Mouse (Mus musculus) intestine, embryonic 15.5 days (tissue): Measurements from ENCODE around the gene Spsb2. TPM values are rescaled to one million over a fixed set of nuclear protein-coding genes. Genes with fewer than 3 reads are reported as not detected.
A peak's percentile ranks its signal among the peaks of the same experiment; 100 is the strongest.
"Not testable (repeated sequence)": the region's sequence is repeated elsewhere in the genome, so short reads cannot be mapped to it uniquely, and the experiment has no call there.

Experiments
- ATAC-seq: fragments of 200-750 bp; cut with Nextera tagmentation; 2 replicates; pipeline ENCODE4 v1.8.0; 2017; ENCODE audit warnings: moderate TSS enrichment, moderate library complexity
- H3K27ac ChIP-seq: fragments of 300-500 bp; sonication (generic); 2 replicates; pipeline ENCODE4 v1.5.1; 2015; ENCODE audit warnings: mild to moderate bottlenecking, inconsistent platforms
- H3K27me3 ChIP-seq: fragments of 300-500 bp; sonication (generic); replicated peaks from 2 replicates; pipeline ENCODE4 v1.6.1; 2015; ENCODE audit warnings: inconsistent platforms
- H3K36me3 ChIP-seq: fragments of 300-500 bp; sonication (generic); 2 replicates; pipeline ENCODE4 v1.6.1; 2015; ENCODE audit warnings: inconsistent platforms
- H3K4me1 ChIP-seq: fragments of 300-500 bp; sonication (generic); replicated peaks from 2 replicates; pipeline ENCODE4 v1.6.1; 2015; ENCODE audit warnings: inconsistent platforms
- H3K4me2 ChIP-seq: fragments of 300-500 bp; sonication (generic); replicated peaks from 2 replicates; pipeline ENCODE4 v1.6.1; 2015; ENCODE audit warnings: mild to moderate bottlenecking, inconsistent platforms
- H3K4me3 ChIP-seq: fragments of 300-500 bp; sonication (generic); replicated peaks from 2 replicates; pipeline ENCODE4 v1.5.1; 2015; ENCODE audit warnings: inconsistent platforms
- H3K9ac ChIP-seq: fragments of 300-500 bp; sonication (generic); 2 replicates; pipeline ENCODE4 v1.6.1; 2015; ENCODE audit warnings: inconsistent platforms
- H3K9me3 ChIP-seq: fragments of 300-500 bp; sonication (generic); 2 replicates; pipeline ENCODE4 v1.6.1; 2016; ENCODE audit warnings: inconsistent platforms
- WGBS: fragments of 180-500 bp; shearing (Covaris S2); methylation state at CpG from one replicate; pipeline ENCODE4 v1.1.7; 2015; 5-methylcytosine and 5-hydroxymethylcytosine counted together
- polyA plus RNA-seq: library from polyadenylated mRNA; unstranded; fragments of >200 nt; fragmentation: Nextera tagmentation; extraction: Ambion mirVana; gene quantifications from 2 replicates; pipeline ENCODE4 v1.2.1, GENCODE M21; 2015

Gene Spsb2
- polyA plus RNA-seq, 1 experiment from 2014 or later = 16.1 TPM

- Histone ChIP-seq H3K4me3 (peak overlapping the region; percentile 33), H3K36me3 (no peaks in the 10 kb centered on the region), H3K27me3 (peaks cover 9% of the 10 kb centered on the region), H3K9me3 (no peaks in the 10 kb centered on the region), H3K4me2 (peak overlapping the region; percentile 76), H3K4me1 (peaks cover 9% of the 10 kb centered on the region), H3K9ac (peak overlapping the region; percentile 28), H3K27ac (no peak overlapping the region)
- ATAC-seq = no peak
- WGBS = 6% methylated on average over 10 of the region's 10 CpGs
These were observed 28.5 kb upstream of the Spsb2 start for GRCm38 (mm10) chr6:124779984-124780416.

- 83% methylated on average over 7 of the region's 7 CpGs for WGBS
- no peak for ATAC-seq
- no peaks in the 10 kb centered on the region for H3K9me3 ChIP-seq
- peaks cover 9% of the 10 kb centered on the region for H3K27me3 ChIP-seq
- peaks cover 9% of the 10 kb centered on the region for H3K4me1 ChIP-seq
- no peak overlapping the region for H3K4me2 ChIP-seq
- no peaks in the 10 kb centered on the region for H3K36me3 ChIP-seq
- H3K9ac ChIP-seq = no peak overlapping the region
- H3K4me3 ChIP-seq = no peak overlapping the region
- H3K27ac ChIP-seq = no peak overlapping the region
These were observed 27.5 kb upstream of the Spsb2 start for GRCm38 (mm10) chr6:124780917-124781316.

GRCm38 (mm10) chr6:124782436-124782835, 26.0 kb upstream of the Spsb2 start:
- Histone ChIP-seq H3K9me3 (no peaks in the 10 kb centered on the region), H3K36me3 (no peaks in the 10 kb centered on the region), H3K4me2 (peak overlapping the region; percentile 48), H3K4me3 (peak overlapping the region; percentile 17; the same call in 1 of the 2 replicates), H3K9ac (0 out of 2 replicates have a peak overlapping the region, but pooled peaks have one; percentile 23), H3K27ac (no peak overlapping the region), H3K27me3 (peaks cover 9% of the 10 kb centered on the region), H3K4me1 (peaks cover 9% of the 10 kb centered on the region)
- WGBS = 19% methylated on average over 6 of the region's 6 CpGs
- ATAC-seq = peak; percentile 49

DNA sequence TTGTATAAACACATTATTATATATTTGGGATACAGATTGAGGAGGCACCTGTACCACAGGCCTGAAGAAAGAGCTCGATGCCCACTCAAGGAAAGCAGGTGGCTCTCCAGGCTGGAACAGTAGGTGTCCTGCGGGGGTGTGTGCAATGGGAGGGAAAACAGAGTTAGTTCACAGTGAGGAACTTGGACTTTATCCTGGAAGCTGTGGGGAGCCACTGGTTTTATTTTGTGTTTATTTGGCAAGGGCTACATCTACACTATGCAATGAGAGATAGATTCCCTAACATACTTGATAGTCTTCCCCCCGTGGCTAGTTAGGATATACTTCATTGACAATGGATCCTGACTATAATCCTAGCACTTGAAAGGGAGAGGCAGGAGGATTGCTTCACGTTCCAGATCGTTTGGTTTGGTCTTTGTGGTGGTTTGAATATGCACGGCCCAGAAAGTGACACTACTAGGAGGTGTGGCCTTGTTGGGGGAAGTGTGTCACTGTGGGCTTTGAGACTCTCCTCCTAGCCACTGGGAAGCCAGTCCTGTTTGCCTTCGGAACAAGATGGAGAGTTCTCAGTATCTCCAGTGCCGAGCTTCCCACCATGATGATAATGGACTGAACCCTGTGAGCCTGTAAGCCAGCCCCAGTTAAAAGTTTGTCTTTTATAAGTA, 21.6 kb upstream of the Spsb2 start:
- Histone ChIP-seq H3K9ac (no peak overlapping the region), H3K36me3 (no peaks in the 10 kb centered on the region), H3K9me3 (no peaks in the 10 kb centered on the region), H3K27me3 (no peaks in the 10 kb centered on the region), H3K4me2 (no peak overlapping the region), H3K4me1 (no peaks in the 10 kb centered on the region; the same call in 1 of the 2 replicates), H3K4me3 (no peak overlapping the region), H3K27ac (no peak overlapping the region)
- no peak for ATAC-seq
- 54% methylated on average over 8 of the region's 8 CpGs for WGBS

- no peaks in the 10 kb centered on the region for H3K27me3 ChIP-seq
- WGBS = 68% methylated on average over 10 of the region's 10 CpGs
These were observed 20.7 kb upstream of the Spsb2 start for GRCm38 (mm10) chr6:124787722-124788121.

GRCm38 (mm10) chr6:124789519-124789918, 18.9 kb upstream of the Spsb2 start:
- H3K4me1 ChIP-seq = no peaks in the 10 kb centered on the region
- H3K36me3 ChIP-seq = no peaks in the 10 kb centered on the region
- H3K9me3 ChIP-seq = no peaks in the 10 kb centered on the region
- no peak for ATAC-seq
- no peak overlapping the region for H3K4me2 ChIP-seq
- H3K9ac ChIP-seq = no peak overlapping the region
- H3K27me3 ChIP-seq = no peaks in the 10 kb centered on the region
- H3K27ac ChIP-seq = no peak overlapping the region
- WGBS = 80% methylated on average over 4 of the region's 4 CpGs
- no peak overlapping the region for H3K4me3 ChIP-seq

More at GRCm38 (mm10) chr6:124787722-124788121, 20.7 kb upstream of the Spsb2 start:
- no peak overlapping the region for H3K4me3 ChIP-seq
- no peak overlapping the region for H3K4me2 ChIP-seq
- H3K36me3 ChIP-seq = no peaks in the 10 kb centered on the region
- no peaks in the 10 kb centered on the region for H3K4me1 ChIP-seq
- no peak overlapping the region for H3K9ac ChIP-seq
- ATAC-seq = no peak
- no peaks in the 10 kb centered on the region for H3K9me3 ChIP-seq
- H3K27ac ChIP-seq = no peak overlapping the region

DNA sequence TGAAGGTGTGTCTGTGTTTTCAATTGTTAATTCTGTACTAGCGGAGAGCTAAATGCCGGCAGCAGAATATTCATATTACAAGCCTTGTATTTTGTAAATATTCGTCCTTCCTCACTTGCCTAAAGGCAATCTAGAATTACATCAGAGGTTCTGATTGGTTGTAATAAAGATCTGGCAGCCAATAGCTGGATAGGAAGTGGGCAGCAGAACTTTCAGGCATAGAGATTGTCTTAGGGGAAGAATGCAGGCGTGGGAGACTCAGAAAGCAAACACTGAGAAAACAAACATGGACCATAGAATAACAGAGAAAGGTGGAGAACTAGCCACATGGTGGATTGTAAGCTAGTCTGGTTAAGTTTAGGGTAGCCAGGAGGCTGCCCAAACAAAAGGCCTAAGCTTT, 18.3 kb upstream of the Spsb2 start:
- H3K4me2 ChIP-seq = no peak overlapping the region
- H3K9ac ChIP-seq = no peak overlapping the region
- no peak for ATAC-seq
- WGBS = 62% methylated on average over 4 of the region's 4 CpGs
- H3K4me3 ChIP-seq = no peak overlapping the region
- H3K4me1 ChIP-seq = no peaks in the 10 kb centered on the region
- no peaks in the 10 kb centered on the region for H3K9me3 ChIP-seq
- H3K36me3 ChIP-seq = no peaks in the 10 kb centered on the region
- no peak overlapping the region for H3K27ac ChIP-seq
- no peaks in the 10 kb centered on the region for H3K27me3 ChIP-seq

- Histone ChIP-seq H3K27me3 (no peaks in the 10 kb centered on the region), H3K36me3 (no peaks in the 10 kb centered on the region), H3K9me3 (no peaks in the 10 kb centered on the region), H3K4me1 (no peaks in the 10 kb centered on the region), H3K4me3 (no peak overlapping the region), H3K4me2 (no peak overlapping the region), H3K27ac (no peak overlapping the region), H3K9ac (no peak overlapping the region)
- WGBS = 79% methylated on average over 3 of the region's 3 CpGs
- no peak for ATAC-seq
These were observed 16.6 kb upstream of the Spsb2 start for GRCm38 (mm10) chr6:124791911-124792310.

DNA sequence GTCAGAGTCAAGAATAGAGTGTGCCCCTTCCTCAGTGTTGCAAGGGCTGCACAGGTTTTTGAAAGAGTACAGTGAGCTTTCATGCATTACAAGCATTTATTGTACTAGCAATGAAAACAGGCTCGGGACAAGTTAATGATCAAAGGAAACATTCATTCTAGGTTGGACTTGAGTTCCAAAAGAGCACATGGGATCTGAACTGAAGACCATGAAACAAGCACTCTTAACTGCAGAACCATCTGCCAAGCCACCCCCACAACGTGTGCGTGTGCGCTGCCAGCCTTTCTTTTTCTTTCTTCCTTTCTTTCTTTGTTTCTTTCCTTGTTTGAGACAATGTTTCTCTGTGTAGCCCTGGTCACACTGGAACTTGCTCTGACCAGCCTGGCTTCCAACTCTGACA, 12.7 kb upstream of the Spsb2 start:
- ATAC-seq = no peak
- H3K27ac ChIP-seq = no peak overlapping the region

GRCm38 (mm10) chr6:124796200-124796599, 12.3 kb upstream of the Spsb2 start:
- H3K4me3 ChIP-seq = no peak overlapping the region
- H3K9me3 ChIP-seq = no peaks in the 10 kb centered on the region
- H3K9ac ChIP-seq = no peak overlapping the region
- ATAC-seq = peak; percentile 66; the same call in 1 of the 2 replicates
- 75% methylated on average over 2 of the region's 2 CpGs for WGBS
- H3K4me2 ChIP-seq = no peak overlapping the region
- no peaks in the 10 kb centered on the region for H3K27me3 ChIP-seq
- no peaks in the 10 kb centered on the region for H3K36me3 ChIP-seq
- no peaks in the 10 kb centered on the region for H3K4me1 ChIP-seq
- no peak overlapping the region for H3K27ac ChIP-seq

More for the DNA sequence above, 12.7 kb upstream of the Spsb2 start:
- Histone ChIP-seq H3K4me3 (no peak overlapping the region), H3K9ac (no peak overlapping the region), H3K27me3 (no peaks in the 10 kb centered on the region), H3K36me3 (no peaks in the 10 kb centered on the region), H3K4me1 (no peaks in the 10 kb centered on the region), H3K4me2 (no peak overlapping the region), H3K9me3 (no peaks in the 10 kb centered on the region)
- 81% methylated on average over 4 of the region's 4 CpGs for WGBS

DNA sequence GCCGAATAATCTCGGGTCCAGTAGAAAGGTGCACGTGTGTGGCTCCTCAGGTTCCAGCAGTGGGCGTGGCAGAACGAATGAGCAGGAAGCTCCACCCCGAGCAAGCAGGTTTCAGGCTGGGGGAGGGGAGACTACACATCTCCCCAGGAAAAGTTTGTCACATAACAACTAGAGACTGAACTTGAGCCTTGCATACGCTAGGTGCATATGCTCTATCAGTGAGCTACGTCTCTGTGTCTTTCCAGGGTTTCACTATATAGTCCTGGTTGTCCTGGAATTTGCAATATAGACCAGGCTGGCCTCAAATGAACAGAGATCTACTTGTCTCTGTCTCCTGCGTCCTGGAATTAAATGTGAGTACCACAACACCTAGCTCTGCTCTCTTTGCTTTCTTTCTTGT, 6.1 kb upstream of the Spsb2 start:
- not testable (repeated sequence) for H3K9me3 ChIP-seq, H3K4me1 ChIP-seq, H3K9ac ChIP-seq, H3K27me3 ChIP-seq, H3K36me3 ChIP-seq, H3K4me3 ChIP-seq
- ATAC-seq = 0 out of 2 replicates have a peak, but pooled peaks have one; percentile 13
- 15% methylated on average over 6 of the region's 9 CpGs for WGBS
- Histone ChIP-seq H3K4me2 (peak overlapping the region; percentile 40), H3K27ac (0 out of 2 replicates have a peak overlapping the region, but pooled peaks have one; percentile 40)

DNA sequence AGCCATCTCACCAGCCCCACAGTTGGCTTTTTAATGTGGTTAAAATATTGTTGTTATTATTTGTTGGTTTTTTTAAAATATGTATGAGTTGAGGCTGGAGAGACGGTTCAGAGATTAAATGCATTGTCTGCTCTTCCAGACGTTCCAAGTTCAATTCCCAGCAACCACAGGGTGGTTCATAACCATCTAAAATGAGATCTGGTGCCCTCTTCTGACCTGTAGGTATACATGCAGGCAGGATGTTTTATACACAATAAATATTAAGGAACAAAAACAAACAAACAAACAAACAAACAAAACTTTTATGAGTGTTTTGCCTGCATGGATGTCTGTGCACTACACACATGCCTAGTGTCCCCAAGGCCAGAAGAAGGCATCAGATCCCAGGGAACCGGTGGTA, 5.4 kb upstream of the Spsb2 start:
- ATAC-seq = no peak
- Histone ChIP-seq H3K4me2 (no peak overlapping the region), H3K4me1 (peaks cover 7% of the 10 kb centered on the region), H3K27me3 (no peaks in the 10 kb centered on the region), H3K9me3 (no peaks in the 10 kb centered on the region), H3K36me3 (no peaks in the 10 kb centered on the region), H3K9ac (no peak overlapping the region), H3K4me3 (no peak overlapping the region), H3K27ac (no peak overlapping the region)
- WGBS = 72% methylated on average over 3 of the region's 3 CpGs

- H3K27ac ChIP-seq, ATAC-seq, H3K4me2 ChIP-seq, H3K4me3 ChIP-seq, H3K4me1 ChIP-seq, H3K36me3 ChIP-seq, H3K9me3 ChIP-seq, H3K9ac ChIP-seq, H3K27me3 ChIP-seq: not testable (repeated sequence)
- WGBS = 92% methylated on average over 4 of the region's 4 CpGs
These were observed 4.8 kb upstream of the Spsb2 start for GRCm38 (mm10) chr6:124803691-124804090.
